Mouse (Mus musculus) kidney, postnatal 14 days (tissue): ENCODE data around the gene Nif3l1.

ENCODE experiments used
- DNase-seq: peaks from one replicate; pipeline ENCODE4 v3.0.0; 2022; ENCODE audit warnings: mixed read lengths

Gene Nif3l1

GRCm38 (mm10) chr1:58458867-58459266, 13.9 kb downstream of the Nif3l1 start:
- peak; percentile 62 for DNase-seq

DNA sequence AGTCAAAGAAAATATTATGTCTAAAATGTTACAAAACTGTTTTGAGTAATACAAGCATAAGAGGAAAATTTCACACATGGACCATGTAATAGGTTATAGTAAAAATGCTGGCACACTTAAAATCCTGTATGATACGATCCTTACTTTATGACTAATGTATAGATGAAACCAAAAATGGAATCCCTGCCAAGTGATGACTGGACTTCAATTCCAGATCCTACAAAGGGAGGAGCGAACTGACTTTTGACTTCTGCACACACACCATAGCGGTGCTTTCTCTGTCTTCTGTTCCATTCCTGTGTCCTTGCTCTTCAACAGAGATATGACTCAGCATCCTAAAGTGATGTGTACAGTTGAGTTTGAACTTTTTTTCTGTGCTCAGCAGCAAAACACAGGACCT, 15.6 kb downstream of the Nif3l1 start:
- DNase-seq: no peak

DNA sequence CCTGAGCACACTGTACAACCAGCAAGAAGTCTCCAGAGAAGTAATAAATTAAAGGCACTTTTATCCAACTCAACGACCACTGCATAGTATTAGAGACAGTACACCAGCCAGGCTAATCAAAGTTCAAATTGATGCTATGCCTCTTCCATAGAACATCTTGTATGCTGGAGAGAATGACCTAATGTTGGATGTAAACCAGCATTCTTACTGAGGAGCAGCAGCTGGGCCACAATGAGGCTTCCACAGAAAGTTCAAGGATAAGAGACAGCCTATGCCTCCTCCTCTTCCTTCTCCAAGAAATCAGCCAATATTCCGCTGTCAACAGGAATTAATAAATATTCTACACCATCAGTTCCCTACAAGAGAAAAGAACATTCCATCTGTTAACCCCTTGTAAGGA, 19.0 kb downstream of the Nif3l1 start:
- DNase-seq: peak; percentile 27

- DNase-seq: no peak
Observed at GRCm38 (mm10) chr1:58465042-58465441, 20.1 kb downstream of the Nif3l1 start.

GRCm38 (mm10) chr1:58465561-58465960, 20.6 kb downstream of the Nif3l1 start:
- no peak for DNase-seq

DNA sequence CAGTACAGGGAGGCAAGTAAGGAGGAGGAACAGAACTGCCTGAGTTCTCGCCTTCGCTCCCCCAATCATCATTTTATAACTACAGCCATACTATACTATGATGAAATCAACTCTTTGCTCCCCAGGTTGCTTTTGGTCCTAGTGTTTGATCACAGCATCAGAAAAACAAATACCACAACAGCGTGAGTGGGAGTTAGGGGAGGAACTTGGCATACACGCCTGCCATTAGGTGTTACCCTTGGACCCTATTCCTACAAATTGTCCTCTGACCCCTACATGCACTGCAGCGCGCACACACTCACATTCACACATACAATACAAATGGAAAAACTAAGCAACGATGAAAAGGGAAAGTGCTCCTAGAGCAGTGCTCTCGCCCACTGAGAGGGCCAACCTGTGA, 30.7 kb downstream of the Nif3l1 start:
- no peak for DNase-seq

GRCm38 (mm10) chr1:58482647-58483046, 37.7 kb downstream of the Nif3l1 start:
- DNase-seq: no peak

DNA sequence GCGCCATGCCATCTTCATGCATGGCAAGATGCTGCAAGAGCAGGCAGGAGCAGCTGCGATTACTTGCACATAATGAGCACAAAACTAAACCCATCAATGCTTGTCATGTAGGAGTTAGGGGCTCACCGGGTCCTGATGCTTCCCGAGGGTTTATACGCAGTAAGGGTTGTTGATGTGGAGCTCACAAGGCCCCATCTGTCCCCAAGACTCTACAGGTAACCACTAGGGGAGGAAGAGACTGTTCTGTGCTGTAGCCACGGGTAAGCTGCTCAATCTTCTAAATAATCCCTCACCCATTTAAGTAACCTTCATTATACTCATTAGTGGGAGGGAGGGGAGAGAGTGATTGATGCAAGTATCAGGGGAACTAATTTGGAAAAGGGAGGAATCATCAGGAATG, 50.7 kb downstream of the Nif3l1 start:
- DNase-seq: no peak

DNA sequence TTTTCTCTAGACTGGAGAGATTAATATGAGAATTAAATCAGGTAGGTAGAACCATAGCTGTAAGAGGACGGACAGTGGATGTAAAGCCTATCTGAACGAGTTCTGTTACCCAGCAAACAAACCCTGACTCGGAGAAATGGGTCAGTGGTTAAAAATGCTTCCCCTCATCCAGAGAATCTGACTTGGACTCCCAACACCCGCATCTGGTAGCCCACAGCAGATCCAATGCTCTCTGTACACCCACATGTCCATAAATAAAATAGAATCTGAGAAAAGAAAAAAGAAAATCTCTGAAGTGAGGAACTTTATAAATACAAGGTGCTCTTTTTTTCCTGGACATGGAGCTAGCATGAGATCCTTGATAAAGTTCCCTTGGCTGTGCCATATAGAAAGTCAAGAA, 52.7 kb downstream of the Nif3l1 start:
- DNase-seq: no peak

- DNase-seq: no peak
Observed at GRCm38 (mm10) chr1:58498758-58499157, 53.8 kb downstream of the Nif3l1 start.

- DNase-seq: no peak
Observed at GRCm38 (mm10) chr1:58503134-58503533, 58.2 kb downstream of the Nif3l1 start.

GRCm38 (mm10) chr1:58503793-58504370, 58.9 kb downstream of the Nif3l1 start:
- no peak for DNase-seq

DNA sequence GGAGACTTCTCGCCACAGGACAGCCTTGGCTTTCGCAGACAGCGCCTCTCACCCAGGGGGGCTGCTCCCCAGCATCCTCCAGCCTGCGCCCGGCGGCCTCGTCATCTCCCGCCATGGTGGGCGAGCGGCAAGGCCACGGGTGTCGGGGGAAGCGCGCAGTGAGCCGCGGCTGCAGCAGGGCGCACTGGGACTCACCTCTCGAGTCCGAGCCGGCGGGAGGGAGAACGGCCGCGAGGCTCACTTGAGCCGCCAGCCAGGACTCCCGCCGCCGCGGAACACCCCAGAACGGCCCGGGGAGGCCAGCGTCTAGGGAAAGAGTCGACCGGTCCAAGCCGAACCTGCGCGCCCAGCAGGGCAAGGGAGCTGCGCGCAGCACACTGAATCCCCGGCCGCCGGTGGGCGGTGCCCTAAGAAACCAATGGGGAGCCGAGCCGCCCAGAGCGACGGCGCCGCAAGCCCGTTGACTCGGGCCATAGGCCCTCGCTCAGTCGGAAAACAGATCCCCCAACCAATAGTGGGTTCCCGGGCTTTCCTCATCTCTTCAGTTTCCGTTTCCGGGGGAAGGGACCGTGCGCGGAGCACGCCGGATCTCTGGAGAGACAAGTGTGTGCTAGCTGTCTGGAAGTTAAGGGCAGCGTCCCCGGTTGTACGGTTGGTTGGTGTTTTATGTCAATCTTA, 59.8 kb downstream of the Nif3l1 start, which contains the start of gene Orc2:
Gene Orc2 (minus strand): TSS at position 533 of the 678 bp plus-strand sequence.
- peak; percentile 94 for DNase-seq

GRCm38 (mm10) chr1:58507249-58507648, 62.3 kb downstream of the Nif3l1 start:
- no peak for DNase-seq
